Mouse (Mus musculus) cerebellum, postnatal 14 days (tissue): ENCODE data around the gene Slc24a3.

Source experiments
- DNase-seq, 2 experiments: peaks; one replicate each; pipeline ENCODE4 v3.0.0; 2021; ENCODE audit warnings: mixed read lengths in 2 of 2

Gene Slc24a3

DNA sequence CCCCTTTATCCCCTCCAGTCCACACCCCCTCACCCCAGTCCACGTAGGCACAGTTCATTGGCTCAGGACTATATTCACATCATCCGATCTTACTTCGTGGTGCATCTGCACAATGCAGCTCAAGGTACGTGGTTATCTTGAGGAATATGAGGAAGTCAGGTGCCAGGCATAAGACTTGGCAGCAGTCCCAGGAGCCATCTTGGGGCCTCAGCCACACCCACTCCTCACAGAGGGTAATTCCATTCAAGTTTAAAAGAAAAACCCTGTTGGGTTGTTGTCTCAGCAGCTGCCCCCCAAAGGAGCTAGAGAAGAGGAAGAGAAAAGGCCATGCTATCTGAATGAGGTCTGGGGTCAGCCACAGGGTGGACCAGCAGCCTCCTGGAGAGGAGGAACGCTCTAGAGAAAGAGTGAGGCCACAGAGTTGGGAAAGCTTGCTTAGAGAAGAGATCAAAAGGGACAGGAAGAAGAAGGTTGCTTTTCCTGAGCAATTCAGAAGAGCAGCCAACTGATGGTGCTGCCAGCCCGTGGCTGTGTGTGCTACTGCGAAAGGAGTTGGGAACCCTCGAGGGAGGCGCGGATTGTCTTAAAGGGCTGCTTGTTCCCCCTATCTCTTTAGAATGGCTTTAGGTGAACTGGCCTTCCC lies 523.9 kb downstream of the Slc24a3 start:
- DNase-seq: no peak
